Mouse (Mus musculus) embryonic facial prominence, embryonic 12.5 days (tissue): ENCODE results near the gene Rbl1. TPM values are rescaled to one million over a fixed set of nuclear protein-coding genes. Genes with fewer than 3 reads are reported as not detected.

Experiments
- ATAC-seq: fragments of 200-750 bp; cut with Nextera tagmentation; 2 replicates; pipeline ENCODE4 v1.8.0; 2017; ENCODE audit not compliant: insufficient number of reproducible peaks, insufficient read depth, low FRiP score, low TSS enrichment
- H3K27ac ChIP-seq: fragments of 300-500 bp; sonication (generic); 2 replicates; pipeline ENCODE4 v1.5.1; 2016; ENCODE audit warnings: mild to moderate bottlenecking
- H3K27me3 ChIP-seq: fragments of 300-500 bp; sonication (generic); 2 replicates; pipeline ENCODE4 v1.6.1; 2016; ENCODE audit warnings: mild to moderate bottlenecking, moderate library complexity
- H3K36me3 ChIP-seq: fragments of 300-500 bp; sonication (generic); 2 replicates; pipeline ENCODE4 v1.6.1; 2016; ENCODE audit warnings: mild to moderate bottlenecking
- H3K4me1 ChIP-seq: fragments of 300-500 bp; sonication (generic); 2 replicates; pipeline ENCODE4 v1.6.1; 2016
- H3K4me2 ChIP-seq: fragments of 300-500 bp; sonication (generic); replicated peaks from 2 replicates; pipeline ENCODE4 v1.6.1; 2016; ENCODE audit warnings: mild to moderate bottlenecking, moderate library complexity
- H3K4me3 ChIP-seq: fragments of 300-500 bp; sonication (generic); 2 replicates; pipeline ENCODE4 v1.5.1; 2016; ENCODE audit warnings: mild to moderate bottlenecking
- H3K9ac ChIP-seq: fragments of 300-500 bp; sonication (generic); 2 replicates; pipeline ENCODE4 v1.6.1; 2016; ENCODE audit warnings: mild to moderate bottlenecking, moderate library complexity
- H3K9me3 ChIP-seq: fragments of 300-500 bp; sonication (generic); 2 replicates; pipeline ENCODE4 v1.6.1; 2016; ENCODE audit warnings: mild to moderate bottlenecking, moderate library complexity
- WGBS: fragments of 180-500 bp; shearing (Covaris S2); methylation state at CpG from one replicate; pipeline ENCODE4 v1.1.7; 2016; 5-methylcytosine and 5-hydroxymethylcytosine counted together
- polyA plus RNA-seq: library from polyadenylated mRNA; unstranded; fragments of >200 nt; fragmentation: Nextera tagmentation; extraction: Ambion mirVana; gene quantifications from 2 replicates; pipeline ENCODE4 v1.2.1, GENCODE M21; 2016

Rbl1 gene
- polyA plus RNA-seq, 1 experiment from 2014 or later, result 26.4 TPM

GRCm38 (mm10) chr2:157130813-157131514, 73.4 kb downstream of the Rbl1 start:
- no peaks in the 10 kb centered on the region for H3K27me3 ChIP-seq
- no peaks in the 10 kb centered on the region for H3K9me3 ChIP-seq
- H3K36me3 ChIP-seq, result peaks cover 8% of the 10 kb centered on the region; the same call in 1 of the 2 replicates
- no peak overlapping the region for H3K27ac ChIP-seq
- 85% methylated on average over 8 of the region's 8 CpGs for WGBS
- no peak for ATAC-seq
- H3K9ac ChIP-seq, result no peak overlapping the region
- H3K4me2 ChIP-seq, result no peak overlapping the region
- no peak overlapping the region for H3K4me3 ChIP-seq
- H3K4me1 ChIP-seq, result no peaks in the 10 kb centered on the region

GRCm38 (mm10) chr2:157129601-157130164, 74.7 kb downstream of the Rbl1 start:
- 83% methylated on average over 11 of the region's 11 CpGs for WGBS
- Histone ChIP-seq H3K27me3 (no peaks in the 10 kb centered on the region), H3K36me3 (peaks cover 21% of the 10 kb centered on the region; the same call in 1 of the 2 replicates), H3K4me1 (no peaks in the 10 kb centered on the region), H3K4me3 (no peak overlapping the region), H3K9ac (no peak overlapping the region), H3K9me3 (no peaks in the 10 kb centered on the region), H3K4me2 (no peak overlapping the region), H3K27ac (no peak overlapping the region)
- ATAC-seq, result no peak

- 85% methylated on average over 4 of the region's 4 CpGs for WGBS
These were observed 75.2 kb downstream of the Rbl1 start for GRCm38 (mm10) chr2:157129096-157129495.

GRCm38 (mm10) chr2:157128072-157128471, 76.3 kb downstream of the Rbl1 start:
- Histone ChIP-seq H3K9ac (no peak overlapping the region), H3K4me1 (no peaks in the 10 kb centered on the region), H3K9me3 (no peaks in the 10 kb centered on the region), H3K4me3 (no peak overlapping the region), H3K4me2 (no peak overlapping the region), H3K27me3 (no peaks in the 10 kb centered on the region), H3K36me3 (peaks cover 23% of the 10 kb centered on the region; the same call in 1 of the 2 replicates), H3K27ac (no peak overlapping the region)
- ATAC-seq, result no peak
- WGBS, result 65% methylated on average over 4 of the region's 4 CpGs

More at GRCm38 (mm10) chr2:157129096-157129495, 75.2 kb downstream of the Rbl1 start:
- H3K4me3 ChIP-seq, result no peak overlapping the region
- no peaks in the 10 kb centered on the region for H3K27me3 ChIP-seq
- H3K4me1 ChIP-seq, result no peaks in the 10 kb centered on the region
- H3K9ac ChIP-seq, result no peak overlapping the region
- no peaks in the 10 kb centered on the region for H3K9me3 ChIP-seq
- peaks cover 23% of the 10 kb centered on the region; the same call in 1 of the 2 replicates for H3K36me3 ChIP-seq
- ATAC-seq, result no peak
- H3K4me2 ChIP-seq, result no peak overlapping the region
- H3K27ac ChIP-seq, result no peak overlapping the region

- H3K4me3 ChIP-seq, result no peak overlapping the region
- no peaks in the 10 kb centered on the region for H3K9me3 ChIP-seq
- peaks cover 23% of the 10 kb centered on the region; the same call in 1 of the 2 replicates for H3K36me3 ChIP-seq
- ATAC-seq, result no peak
- H3K4me1 ChIP-seq, result no peaks in the 10 kb centered on the region
- no peaks in the 10 kb centered on the region for H3K27me3 ChIP-seq
- H3K27ac ChIP-seq, result no peak overlapping the region
- no peak overlapping the region for H3K4me2 ChIP-seq
- WGBS, result 88% methylated on average over 3 of the region's 3 CpGs
- no peak overlapping the region for H3K9ac ChIP-seq
These were observed 77.0 kb downstream of the Rbl1 start for GRCm38 (mm10) chr2:157127370-157127769.

GRCm38 (mm10) chr2:157125246-157125645, 79.1 kb downstream of the Rbl1 start:
- peaks cover 35% of the 10 kb centered on the region for H3K36me3 ChIP-seq
- H3K4me3 ChIP-seq, result no peak overlapping the region
- ATAC-seq, result no peak
- H3K9me3 ChIP-seq, result no peaks in the 10 kb centered on the region
- H3K9ac ChIP-seq, result no peak overlapping the region
- no peak overlapping the region for H3K27ac ChIP-seq
- no peaks in the 10 kb centered on the region for H3K27me3 ChIP-seq
- 91% methylated on average over 3 of the region's 3 CpGs for WGBS
- no peaks in the 10 kb centered on the region for H3K4me1 ChIP-seq
- H3K4me2 ChIP-seq, result no peak overlapping the region

GRCm38 (mm10) chr2:157121766-157122165, 82.6 kb downstream of the Rbl1 start:
- no peak overlapping the region for H3K4me2 ChIP-seq

GRCm38 (mm10) chr2:157119075-157119474, 85.3 kb downstream of the Rbl1 start:
- no peak for ATAC-seq
- Histone ChIP-seq H3K9ac (no peak overlapping the region), H3K4me3 (no peak overlapping the region), H3K27me3 (no peaks in the 10 kb centered on the region), H3K9me3 (no peaks in the 10 kb centered on the region), H3K4me1 (no peaks in the 10 kb centered on the region), H3K4me2 (no peak overlapping the region), H3K36me3 (peaks cover 27% of the 10 kb centered on the region), H3K27ac (no peak overlapping the region)
- 68% methylated on average over 3 of the region's 3 CpGs for WGBS

More at GRCm38 (mm10) chr2:157121766-157122165, 82.6 kb downstream of the Rbl1 start:
- H3K27me3 ChIP-seq, result no peaks in the 10 kb centered on the region
- no peaks in the 10 kb centered on the region for H3K9me3 ChIP-seq
- no peak overlapping the region for H3K27ac ChIP-seq
- peaks cover 40% of the 10 kb centered on the region for H3K36me3 ChIP-seq
- H3K4me1 ChIP-seq, result no peaks in the 10 kb centered on the region
- no peak overlapping the region for H3K9ac ChIP-seq
- 91% methylated on average over 8 of the region's 8 CpGs for WGBS
- ATAC-seq, result no peak
- H3K4me3 ChIP-seq, result no peak overlapping the region

GRCm38 (mm10) chr2:157118556-157118955, 85.8 kb downstream of the Rbl1 start:
- Histone ChIP-seq H3K27me3 (no peaks in the 10 kb centered on the region), H3K4me2 (no peak overlapping the region), H3K27ac (no peak overlapping the region), H3K36me3 (peaks cover 32% of the 10 kb centered on the region), H3K9me3 (no peaks in the 10 kb centered on the region), H3K9ac (no peak overlapping the region), H3K4me3 (no peak overlapping the region), H3K4me1 (no peaks in the 10 kb centered on the region)
- ATAC-seq, result no peak
- WGBS, result 82% methylated on average over 4 of the region's 4 CpGs

GRCm38 (mm10) chr2:157116964-157117363, 87.4 kb downstream of the Rbl1 start:
- H3K4me1 ChIP-seq, result no peaks in the 10 kb centered on the region
- ATAC-seq, result no peak
- H3K9ac ChIP-seq, result no peak overlapping the region
- H3K27ac ChIP-seq, result no peak overlapping the region
- 23% methylated on average over 3 of the region's 3 CpGs for WGBS
- H3K9me3 ChIP-seq, result no peaks in the 10 kb centered on the region
- no peak overlapping the region for H3K4me2 ChIP-seq
- peaks cover 42% of the 10 kb centered on the region for H3K36me3 ChIP-seq
- H3K27me3 ChIP-seq, result no peaks in the 10 kb centered on the region
- H3K4me3 ChIP-seq, result no peak overlapping the region

- no peaks in the 10 kb centered on the region for H3K9me3 ChIP-seq
These were observed 96.1 kb downstream of the Rbl1 start for GRCm38 (mm10) chr2:157108236-157108635.

GRCm38 (mm10) chr2:157104454-157104853, 99.9 kb downstream of the Rbl1 start:
- Histone ChIP-seq H3K4me3 (no peak overlapping the region), H3K9ac (no peak overlapping the region), H3K4me2 (no peak overlapping the region), H3K27ac (no peak overlapping the region), H3K36me3 (peaks cover 55% of the 10 kb centered on the region), H3K4me1 (no peaks in the 10 kb centered on the region), H3K27me3 (no peaks in the 10 kb centered on the region), H3K9me3 (no peaks in the 10 kb centered on the region)
- 93% methylated on average over 8 of the region's 8 CpGs for WGBS
- ATAC-seq, result no peak

More at GRCm38 (mm10) chr2:157108236-157108635, 96.1 kb downstream of the Rbl1 start:
- Histone ChIP-seq H3K4me1 (no peaks in the 10 kb centered on the region), H3K4me3 (no peak overlapping the region), H3K27ac (no peak overlapping the region), H3K27me3 (no peaks in the 10 kb centered on the region), H3K4me2 (no peak overlapping the region), H3K36me3 (peaks cover 50% of the 10 kb centered on the region), H3K9ac (no peak overlapping the region)
- 86% methylated on average over 4 of the region's 4 CpGs for WGBS
- no peak for ATAC-seq
